Mouse (Mus musculus) hindbrain, embryonic 14.5 days (tissue): ENCODE data around the gene Olfr324. TPM values are rescaled to one million over a fixed set of nuclear protein-coding genes. Genes with fewer than 3 reads are reported as not detected.

Experiments used
- ATAC-seq: fragments of 200-750 bp; cut with Nextera tagmentation; 2 replicates; pipeline ENCODE4 v1.8.0; 2017; ENCODE audit warnings: moderate number of reproducible peaks, mild to moderate bottlenecking, moderate TSS enrichment, moderate library complexity; ENCODE audit not compliant: low FRiP score
- DNase-seq: peaks from one replicate; pipeline ENCODE4 v3.0.0-alpha.2; 2015; ENCODE audit warnings: low spot score
- H3K27ac ChIP-seq: fragments of 300-500 bp; sonication (generic); 2 replicates; pipeline ENCODE4 v1.5.1; 2014; ENCODE audit warnings: mild to moderate bottlenecking, moderate library complexity
- H3K27me3 ChIP-seq: fragments of 300-500 bp; sonication (generic); 2 replicates; pipeline ENCODE4 v1.6.1; 2014; ENCODE audit warnings: mild to moderate bottlenecking, low read length, mixed read lengths; ENCODE audit not compliant: control insufficient read depth, insufficient read depth
- H3K36me3 ChIP-seq: fragments of 300-500 bp; sonication (generic); replicated peaks from 2 replicates; pipeline ENCODE4 v1.6.1; 2014; ENCODE audit not compliant: control insufficient read depth, insufficient read depth
- H3K4me1 ChIP-seq: fragments of 300-500 bp; sonication (generic); replicated peaks from 2 replicates; pipeline ENCODE4 v1.6.1; 2014; ENCODE audit warnings: antibody characterized with exemption, low read length, mixed read lengths; ENCODE audit not compliant: control insufficient read depth, insufficient read depth
- H3K4me2 ChIP-seq: fragments of 300-500 bp; sonication (generic); replicated peaks from 2 replicates; pipeline ENCODE4 v1.6.1; 2014; ENCODE audit warnings: mild to moderate bottlenecking, moderate library complexity
- H3K4me3 ChIP-seq: fragments of 300-500 bp; sonication (generic); replicated peaks from 2 replicates; pipeline ENCODE4 v1.5.1; 2014; ENCODE audit warnings: mild to moderate bottlenecking, low read length
- H3K9ac ChIP-seq: fragments of 300-500 bp; sonication (generic); 2 replicates; pipeline ENCODE4 v1.6.1; 2014
- H3K9me3 ChIP-seq: fragments of 300-500 bp; sonication (generic); 2 replicates; pipeline ENCODE4 v1.6.1; 2016; ENCODE audit warnings: low read length; ENCODE audit not compliant: control insufficient read depth
- WGBS: fragments of 180-500 bp; shearing (Covaris S2); extraction: QIAGEN DNeasy Blood & Tissue Kit; methylation state at CpG from one replicate; pipeline ENCODE4 v1.1.7; 2014; 5-methylcytosine and 5-hydroxymethylcytosine counted together
- polyA plus RNA-seq: library from polyadenylated mRNA; unstranded; fragments of >200 nt; fragmentation: Nextera tagmentation; extraction: Ambion mirVana; gene quantifications from 2 replicates; pipeline ENCODE4 v1.2.1, GENCODE M21; 2014

The Olfr324 gene
- polyA plus RNA-seq, 1 experiment from 2014 or later, result not detected

GRCm38 (mm10) chr11:58618369-58618768 is 23.5 kb downstream of the Olfr324 start:
- Histone ChIP-seq H3K4me3 (no peak overlapping the region), H3K4me1 (no peaks in the 10 kb centered on the region), H3K9me3 (no peaks in the 10 kb centered on the region), H3K4me2 (no peak overlapping the region), H3K9ac (no peak overlapping the region), H3K36me3 (no peaks in the 10 kb centered on the region), H3K27ac (no peak overlapping the region), H3K27me3 (no peaks in the 10 kb centered on the region)
- ATAC-seq (no peak), DNase-seq (no peak)
- 74% methylated on average over 3 of the region's 3 CpGs for WGBS

- no peak for DNase-seq
- no peaks in the 10 kb centered on the region for H3K27me3 ChIP-seq
- H3K4me3 ChIP-seq, result no peak overlapping the region
- no peak for ATAC-seq
- H3K4me2 ChIP-seq, result no peak overlapping the region
- no peak overlapping the region for H3K27ac ChIP-seq
- no peaks in the 10 kb centered on the region for H3K4me1 ChIP-seq
- no peaks in the 10 kb centered on the region for H3K9me3 ChIP-seq
- WGBS, result 46% methylated on average over 6 of the region's 6 CpGs
- H3K36me3 ChIP-seq, result no peaks in the 10 kb centered on the region
- no peak overlapping the region for H3K9ac ChIP-seq
These were observed 23.9 kb downstream of the Olfr324 start for GRCm38 (mm10) chr11:58618793-58619192.

- 47% methylated on average over 4 of the region's 4 CpGs for WGBS
- Histone ChIP-seq H3K27me3 (no peaks in the 10 kb centered on the region), H3K9ac (no peak overlapping the region), H3K9me3 (no peaks in the 10 kb centered on the region), H3K4me3 (no peak overlapping the region), H3K36me3 (no peaks in the 10 kb centered on the region), H3K4me2 (no peak overlapping the region), H3K4me1 (no peaks in the 10 kb centered on the region), H3K27ac (no peak overlapping the region)
- ATAC-seq (no peak), DNase-seq (no peak)
These were observed 31.2 kb downstream of the Olfr324 start for GRCm38 (mm10) chr11:58626146-58626545.

GRCm38 (mm10) chr11:58630401-58630800 is 35.5 kb downstream of the Olfr324 start, which contains the start of gene Olfr323:
Olfr323 (minus strand) TSS chr11:58630501.
- Histone ChIP-seq H3K27ac (no peak within 1 kb of the TSS), H3K36me3 (no peaks in the 10 kb centered on the region), H3K9me3 (no peaks in the 10 kb centered on the region), H3K4me1 (no peaks in the 10 kb centered on the region), H3K9ac (no peak within 1 kb of the TSS), H3K4me2 (no peak within 1 kb of the TSS), H3K4me3 (no peak within 1 kb of the TSS), H3K27me3 (no peaks in the 10 kb centered on the region)
- no peak for DNase-seq
- no peak for ATAC-seq
- 73% methylated on average over 5 of the region's 5 CpGs for WGBS

GRCm38 (mm10) chr11:58634878-58635277 is 40.0 kb downstream of the Olfr324 start:
- ATAC-seq, result no peak
- Histone ChIP-seq H3K4me1 (no peaks in the 10 kb centered on the region), H3K9ac (no peak overlapping the region), H3K36me3 (no peaks in the 10 kb centered on the region), H3K27ac (no peak overlapping the region), H3K9me3 (no peaks in the 10 kb centered on the region), H3K4me2 (no peak overlapping the region), H3K4me3 (no peak overlapping the region), H3K27me3 (peaks cover 1% of the 10 kb centered on the region; the same call in 1 of the 2 replicates)
- WGBS, result 67% methylated on average over 4 of the region's 4 CpGs
- no peak for DNase-seq

- whole genome bisulfite sequencing, result 23% methylated on average over 3 of the region's 4 CpGs
- no peaks in the 10 kb centered on the region for H3K9me3 ChIP-seq
- H3K27me3 ChIP-seq, result peaks cover 10% of the 10 kb centered on the region; the same call in 1 of the 2 replicates
- H3K27ac ChIP-seq, result no peak overlapping the region
- ATAC-seq (no peak), DNase-seq (peak; percentile 60)
- H3K36me3 ChIP-seq, result no peaks in the 10 kb centered on the region
- H3K9ac ChIP-seq, result no peak overlapping the region
- H3K4me2 ChIP-seq, result no peak overlapping the region
- no peak overlapping the region for H3K4me3 ChIP-seq
- H3K4me1 ChIP-seq, result peaks cover 8% of the 10 kb centered on the region
These were observed 41.6 kb downstream of the Olfr324 start for GRCm38 (mm10) chr11:58636376-58636977.

GRCm38 (mm10) chr11:58638176-58638701 is 43.3 kb downstream of the Olfr324 start:
- 68% methylated on average over 7 of the region's 7 CpGs for WGBS
- H3K27me3 ChIP-seq, result peaks cover 14% of the 10 kb centered on the region; the same call in 1 of the 2 replicates
- no peak overlapping the region for H3K4me2 ChIP-seq
- H3K9me3 ChIP-seq, result no peaks in the 10 kb centered on the region
- no peak overlapping the region for H3K27ac ChIP-seq
- H3K4me1 ChIP-seq, result peaks cover 8% of the 10 kb centered on the region
- DNase-seq (no peak), ATAC-seq (no peak)
- H3K36me3 ChIP-seq, result no peaks in the 10 kb centered on the region
- H3K4me3 ChIP-seq, result no peak overlapping the region
- H3K9ac ChIP-seq, result no peak overlapping the region

GRCm38 (mm10) chr11:58640272-58640867 is 45.5 kb downstream of the Olfr324 start, which contains the start of gene Trim58:
Trim58 (plus strand) TSS chr11:58640465.
- H3K27me3 ChIP-seq, result peaks cover 14% of the 10 kb centered on the region; the same call in 1 of the 2 replicates
- no peak for DNase-seq
- no peaks in the 10 kb centered on the region for H3K36me3 ChIP-seq
- peaks cover 8% of the 10 kb centered on the region for H3K4me1 ChIP-seq
- 4% methylated on average over 34 of the region's 34 CpGs for WGBS
- no peak within 1 kb of the TSS for H3K27ac ChIP-seq
- H3K4me2 ChIP-seq, result peak within 1 kb of the TSS; percentile 93
- ATAC-seq, result 0 out of 2 replicates have a peak, but pooled peaks have one; percentile 37
- peak within 1 kb of the TSS; percentile 54 for H3K9ac ChIP-seq
- peak within 1 kb of the TSS; percentile 35 for H3K4me3 ChIP-seq
- no peaks in the 10 kb centered on the region for H3K9me3 ChIP-seq

- Histone ChIP-seq H3K36me3 (no peaks in the 10 kb centered on the region), H3K27ac (no peak overlapping the region), H3K4me1 (peaks cover 8% of the 10 kb centered on the region), H3K9me3 (no peaks in the 10 kb centered on the region), H3K9ac (0 out of 2 replicates have a peak overlapping the region, but pooled peaks have one; percentile 54), H3K4me3 (peak overlapping the region; percentile 35), H3K4me2 (peak overlapping the region; percentile 93), H3K27me3 (peaks cover 14% of the 10 kb centered on the region; the same call in 1 of the 2 replicates)
- 27% methylated on average over 14 of the region's 14 CpGs for WGBS
- DNase-seq, result no peak
- ATAC-seq, result no peak
These were observed 46.1 kb downstream of the Olfr324 start for GRCm38 (mm10) chr11:58641057-58641456.
